Mouse (Mus musculus) embryonic fibroblast, embryonic 13.5 days (primary cell): ENCODE results near the gene Pard6b. TPM values are rescaled to one million over a fixed set of nuclear protein-coding genes. Genes with fewer than 3 reads are reported as not detected.

Experiments used
- H3K27ac ChIP-seq: 2 replicates; pipeline ENCODE4 v1.5.1; 2012; ENCODE audit warnings: low read length, control low read depth, inconsistent platforms; ENCODE audit not compliant: insufficient read depth
- H3K4me1 ChIP-seq: 2 replicates; pipeline ENCODE4 v1.6.1; 2011; ENCODE audit warnings: low read length; ENCODE audit not compliant: control insufficient read depth, insufficient read depth
- H3K4me3 ChIP-seq: 2 replicates; pipeline ENCODE4 v1.5.1; 2011; ENCODE audit warnings: mild to moderate bottlenecking, control low read depth, low read length; ENCODE audit not compliant: insufficient read depth
- CTCF ChIP-seq: IDR thresholded peaks from 2 replicates; pipeline ENCODE4 v1.5.1; 2011; ENCODE audit warnings: mild to moderate bottlenecking, control low read depth, low read length, moderate library complexity, borderline replicate concordance; ENCODE audit not compliant: insufficient read depth
- POLR2A ChIP-seq: IDR thresholded peaks from 2 replicates; pipeline ENCODE4 v1.6.1; 2011; ENCODE audit warnings: low read depth, mild to moderate bottlenecking, control low read depth, low read length, moderate library complexity
- polyA plus RNA-seq: library from polyadenylated mRNA; stranded (reverse); fragments of >200 nt; gene quantifications from 2 replicates; pipeline ENCODE4 v1.2.4, GENCODE M21; 2011; ENCODE audit warnings: low read depth; ENCODE audit not compliant: missing spikeins, insufficient read length

The Pard6b gene
- polyA plus RNA-seq, 1 experiment = 1.6 TPM

DNA sequence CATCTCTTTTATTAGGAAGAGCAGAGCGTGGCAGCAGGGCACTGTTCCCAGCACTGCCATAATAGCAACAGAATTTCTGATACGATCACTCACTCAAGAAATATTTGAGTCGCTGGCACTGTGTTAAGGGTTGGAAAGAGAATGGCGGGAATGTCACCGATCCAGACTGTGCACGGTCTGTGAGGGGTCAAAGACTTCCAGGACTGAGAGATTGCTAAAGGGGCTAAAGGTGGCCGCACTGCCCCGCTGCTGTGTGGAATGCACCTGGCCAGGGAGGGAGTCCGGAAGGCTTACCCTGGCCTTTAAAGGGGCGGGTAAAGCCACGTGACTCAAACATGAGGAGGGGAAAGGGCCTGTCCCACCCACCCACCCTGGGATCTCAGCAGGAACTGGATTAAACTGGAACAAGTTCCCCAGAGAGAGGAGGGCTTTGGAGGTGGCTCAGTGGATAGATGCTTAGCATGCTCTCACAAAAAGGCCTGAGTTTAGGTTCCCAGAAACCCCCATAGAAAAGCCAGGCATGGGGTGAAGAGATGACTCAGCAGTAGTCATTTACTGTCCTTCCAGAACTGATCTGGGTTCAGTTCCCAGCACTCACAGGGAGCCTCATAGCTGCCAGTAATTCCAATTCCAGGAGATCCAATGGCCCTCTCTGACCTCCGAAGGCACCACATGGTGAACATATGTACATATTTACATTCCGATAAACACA lies 22.2 kb upstream of the Pard6b start:
- Histone ChIP-seq H3K4me3 (no peak overlapping the region), H3K4me1 (peaks cover 7% of the 10 kb centered on the region; the same call in 1 of the 2 replicates), H3K27ac (peak overlapping the region; percentile 94)
- no peak; the same call in 1 of the 2 replicates for TF ChIP-seq POLR2A
- TF ChIP-seq CTCF = no peak

DNA sequence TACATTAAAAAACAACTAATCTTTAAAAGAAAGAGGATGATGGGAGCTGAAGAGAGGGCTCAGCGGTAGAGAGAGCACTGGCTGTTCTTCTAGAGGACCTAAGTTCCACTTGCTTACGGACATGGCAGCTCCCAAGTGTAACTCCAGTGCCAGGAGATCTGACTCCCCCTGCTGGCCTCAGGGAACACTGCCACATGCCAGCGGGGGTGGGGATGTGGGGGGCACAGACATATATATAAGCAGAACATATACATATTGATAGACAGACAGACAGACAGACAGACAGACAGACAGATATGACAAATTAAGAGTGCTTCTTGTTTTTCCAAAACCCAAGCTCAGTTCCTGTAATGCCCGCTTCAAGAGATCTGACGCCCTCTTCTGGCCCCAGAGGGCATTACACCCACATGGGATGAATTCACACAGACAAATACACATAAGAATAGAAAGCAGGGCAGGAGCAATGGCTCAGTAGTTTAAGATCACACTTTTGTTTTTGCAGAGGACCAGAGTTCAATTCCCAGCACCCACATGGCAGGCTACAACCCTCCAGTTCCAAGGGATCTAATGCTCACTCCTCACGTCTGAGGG lies 21.5 kb upstream of the Pard6b start:
- Histone ChIP-seq H3K4me1 (peaks cover 7% of the 10 kb centered on the region; the same call in 1 of the 2 replicates), H3K27ac (peak overlapping the region; percentile 94), H3K4me3 (no peak overlapping the region)
- TF ChIP-seq CTCF (0 out of 2 replicates have a peak, but pooled peaks have one; percentile 1), POLR2A (no peak)

DNA sequence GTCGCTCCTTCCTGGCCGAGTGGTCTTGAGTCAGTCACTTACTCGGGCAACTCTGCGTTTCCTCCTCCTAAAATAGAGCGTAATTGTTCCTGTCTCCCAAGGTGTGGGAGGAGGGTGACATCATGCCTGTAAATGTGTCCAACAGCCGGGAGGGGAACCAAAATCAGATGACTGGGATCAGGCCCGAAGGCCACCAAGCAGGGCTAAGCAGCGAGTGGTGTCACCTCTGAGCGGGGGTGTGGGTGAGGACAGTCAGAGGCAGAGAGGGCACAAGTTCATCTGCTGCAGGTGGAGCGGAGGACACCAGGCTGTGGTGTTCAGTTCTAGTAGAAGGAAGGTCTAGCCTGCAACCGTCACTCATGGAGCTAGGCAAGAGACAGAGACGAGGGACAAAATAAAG lies 17.1 kb upstream of the Pard6b start:
- Histone ChIP-seq H3K4me3 (no peak overlapping the region), H3K4me1 (peaks cover 4% of the 10 kb centered on the region; the same call in 1 of the 2 replicates), H3K27ac (no peak overlapping the region)
- no peak for TF ChIP-seq POLR2A
- TF ChIP-seq CTCF = no peak

DNA sequence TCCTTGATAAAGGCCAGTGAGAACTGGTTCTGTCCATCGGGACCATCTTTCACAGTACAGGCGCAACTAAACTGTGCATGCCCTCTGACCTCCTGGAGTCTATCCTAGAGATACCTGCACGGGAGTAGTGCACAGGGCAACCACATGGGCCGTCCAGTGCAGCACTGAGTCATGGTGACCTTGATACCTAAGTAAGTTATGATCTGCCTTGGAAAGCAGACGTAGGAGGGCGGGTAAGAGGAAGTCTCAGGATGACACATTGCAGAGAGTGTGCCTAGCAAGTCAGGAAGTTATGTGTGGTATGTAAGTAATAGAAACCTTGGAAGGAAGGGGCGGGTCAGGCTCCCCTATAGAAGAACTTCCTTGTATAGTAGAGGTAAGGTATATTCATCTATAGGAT lies 15.3 kb upstream of the Pard6b start:
- H3K4me3 ChIP-seq = no peak overlapping the region
- no peak overlapping the region for H3K27ac ChIP-seq
- peaks cover 7% of the 10 kb centered on the region; the same call in 1 of the 2 replicates for H3K4me1 ChIP-seq
- TF ChIP-seq CTCF (no peak), POLR2A (no peak)

DNA sequence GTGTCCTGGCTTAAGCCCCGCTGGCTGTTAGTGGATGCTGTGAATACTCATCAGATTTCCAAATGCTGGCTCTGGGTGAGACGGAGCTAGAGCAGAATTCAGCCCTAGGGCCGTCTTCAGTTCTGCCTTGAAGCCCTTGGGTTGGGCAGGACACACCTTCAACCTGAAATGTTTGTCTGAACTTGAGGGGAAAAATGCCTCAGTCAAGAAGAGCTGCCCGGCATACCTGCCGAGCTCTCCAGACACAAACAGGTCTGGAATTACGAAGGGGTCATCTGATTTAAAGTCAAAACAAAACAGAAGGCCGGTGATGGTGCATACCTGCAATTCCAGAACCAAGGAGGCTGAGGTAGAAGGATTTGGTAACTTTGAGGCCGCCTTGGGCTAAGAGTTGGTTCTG lies 14.0 kb upstream of the Pard6b start:
- Histone ChIP-seq H3K27ac (no peak overlapping the region), H3K4me3 (no peak overlapping the region), H3K4me1 (peaks cover 9% of the 10 kb centered on the region; the same call in 1 of the 2 replicates)
- no peak for TF ChIP-seq POLR2A
- TF ChIP-seq CTCF = no peak

DNA sequence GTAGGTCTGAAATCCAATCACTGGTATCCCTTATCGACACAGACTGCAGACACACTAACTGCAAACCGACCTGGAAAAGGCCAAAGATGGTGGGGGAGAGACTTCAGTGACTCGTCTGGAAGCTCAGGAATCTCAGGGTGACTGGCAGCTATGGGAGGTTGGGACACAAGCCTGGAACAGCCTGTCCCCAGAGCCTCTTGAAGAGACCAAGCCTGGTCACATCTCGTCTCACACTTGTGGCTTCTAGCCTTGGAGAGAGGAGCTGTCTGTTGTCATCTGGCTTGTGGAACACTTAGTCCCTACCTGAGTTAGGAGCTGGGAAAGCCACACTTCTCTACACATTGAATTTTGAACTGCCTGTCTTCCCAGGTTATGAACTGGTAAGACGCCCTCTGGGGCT lies 10.4 kb upstream of the Pard6b start:
- Histone ChIP-seq H3K4me3 (no peak overlapping the region), H3K27ac (no peak overlapping the region), H3K4me1 (peaks cover 13% of the 10 kb centered on the region)
- no peak for TF ChIP-seq CTCF
- no peak for TF ChIP-seq POLR2A

DNA sequence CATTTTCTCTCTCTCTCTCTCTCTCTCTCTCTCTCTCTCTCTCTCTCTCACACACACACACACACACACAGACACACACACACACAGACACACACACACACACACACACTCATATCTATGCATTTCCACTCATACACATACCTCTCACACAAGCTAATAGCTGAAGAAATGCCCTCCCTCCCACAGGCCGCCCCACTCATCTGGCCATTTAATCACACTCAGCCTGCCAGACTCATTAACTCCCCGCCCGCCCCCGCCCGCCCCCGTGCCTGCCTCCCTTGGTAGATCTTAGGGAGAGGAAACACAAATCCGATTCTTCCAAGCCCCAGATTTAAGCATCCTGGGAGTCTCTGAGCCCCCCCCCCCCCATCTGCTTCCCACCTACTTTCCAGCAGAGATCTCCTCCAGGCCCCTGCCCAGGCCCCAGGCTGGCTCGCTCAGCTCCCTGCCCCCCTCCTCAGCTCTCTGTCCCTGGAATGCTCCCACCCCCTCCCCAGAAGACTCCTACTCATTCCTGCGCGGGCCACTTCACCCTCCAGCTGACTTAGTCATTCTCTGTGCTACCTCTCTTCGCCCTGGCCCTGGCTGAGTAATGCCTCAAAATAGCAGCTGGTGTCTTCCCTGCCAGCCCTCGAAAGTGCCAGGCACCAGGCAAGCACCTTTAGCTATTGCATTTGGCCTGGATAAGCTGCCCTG lies 8.2 kb upstream of the Pard6b start:
- peaks cover 12% of the 10 kb centered on the region; the same call in 1 of the 2 replicates for H3K4me1 ChIP-seq
- H3K4me3 ChIP-seq = no peak overlapping the region
- TF ChIP-seq CTCF = no peak
- peak; percentile 32; the same call in 1 of the 2 replicates for TF ChIP-seq POLR2A
- peak overlapping the region; percentile 91 for H3K27ac ChIP-seq

DNA sequence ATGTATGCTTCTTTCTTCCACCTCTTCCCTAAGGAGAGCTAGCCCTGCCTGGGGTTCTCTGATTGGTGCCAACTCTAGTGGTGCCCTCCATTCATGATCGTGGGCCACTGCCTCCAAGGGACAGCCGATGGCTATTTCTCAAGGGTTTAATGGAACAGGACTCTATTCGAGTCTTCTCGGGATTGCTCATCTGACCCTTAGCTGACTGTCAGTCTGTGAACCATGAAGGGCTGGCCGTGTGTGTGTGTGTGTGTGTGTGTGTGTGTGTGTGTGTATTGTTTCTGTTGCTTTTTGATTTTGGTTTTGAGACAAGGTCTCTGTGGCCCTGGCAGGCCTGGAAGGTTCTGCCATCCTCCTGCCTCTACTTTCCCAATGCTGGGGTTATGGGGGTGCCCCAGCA lies 7.1 kb upstream of the Pard6b start:
- Histone ChIP-seq H3K27ac (peak overlapping the region; percentile 74; the same call in 1 of the 2 replicates), H3K4me1 (peaks cover 12% of the 10 kb centered on the region; the same call in 1 of the 2 replicates), H3K4me3 (no peak overlapping the region)
- TF ChIP-seq CTCF (no peak), POLR2A (no peak)

DNA sequence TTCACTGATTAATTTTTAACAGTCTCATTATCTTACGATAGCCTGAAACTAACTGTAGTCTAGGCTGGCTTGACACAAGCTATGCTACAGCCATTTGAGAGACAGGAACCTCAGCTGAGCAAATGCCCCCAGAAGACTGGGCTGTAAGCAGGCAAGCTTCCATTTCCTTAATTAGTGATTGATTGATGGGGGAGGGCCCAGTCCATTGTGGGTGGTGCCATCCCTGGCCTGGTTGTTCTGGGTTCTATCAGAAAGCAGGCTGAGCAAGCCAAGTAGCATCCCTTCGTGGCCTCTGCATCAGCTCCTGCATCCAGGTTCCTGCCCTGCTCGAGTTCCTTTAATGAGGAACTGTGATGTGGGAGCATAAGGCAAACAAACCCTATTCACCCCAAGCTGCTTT lies 6.3 kb upstream of the Pard6b start:
- TF ChIP-seq POLR2A = no peak
- TF ChIP-seq CTCF = no peak
- peaks cover 12% of the 10 kb centered on the region; the same call in 1 of the 2 replicates for H3K4me1 ChIP-seq
- no peak overlapping the region for H3K4me3 ChIP-seq
- H3K27ac ChIP-seq = no peak overlapping the region
